Mouse (Mus musculus) CH12.LX (cell line): Measurements from ENCODE around the gene Pop4. TPM values are rescaled to one million over a fixed set of nuclear protein-coding genes. Genes with fewer than 3 reads are reported as not detected.
A peak's percentile ranks its signal among the peaks of the same experiment; 100 is the strongest.

Experiments used
- DNase-seq: peaks from one replicate; pipeline ENCODE4 v3.0.0-alpha.2; 2013; ENCODE audit errors: extremely low read depth
- H3K27ac ChIP-seq: 2 replicates; pipeline ENCODE4 v1.5.1; 2012; ENCODE audit warnings: low read depth, mild to moderate bottlenecking, control low read depth, moderate library complexity; ENCODE audit not compliant: insufficient read depth
- H3K27me3 ChIP-seq: replicated peaks from 2 replicates; pipeline ENCODE3; 2012; ENCODE audit warnings: inconsistent platforms
- H3K36me3 ChIP-seq, 2 experiments: replicated peaks in 1 of 2; 2 replicates each; pipeline versions ENCODE3 to v1.6.1; 2012; ENCODE audit warnings: inconsistent platforms in 1 of 2, low read length in 1 of 2, mild to moderate bottlenecking in 1 of 2, mixed read lengths in 1 of 2, moderate library complexity in 1 of 2; ENCODE audit not compliant: control insufficient read depth in 1 of 2, insufficient read depth in 1 of 2
- H3K4me1 ChIP-seq, 2 experiments: 2 replicates each; pipeline ENCODE4 v1.6.1; 2012; ENCODE audit warnings: inconsistent platforms in 1 of 2, moderate library complexity in 1 of 2; ENCODE audit not compliant: insufficient read depth in 2 of 2, control insufficient read depth in 1 of 2
- H3K4me2 ChIP-seq: 2 replicates; pipeline ENCODE4 v1.6.1; 2012; ENCODE audit warnings: low read depth, mild to moderate bottlenecking, control low read depth; ENCODE audit not compliant: poor library complexity, insufficient read depth, severe bottlenecking
- H3K4me3 ChIP-seq, 3 experiments: fragments of 150-350 bp in 1 of 3; sonication (generic) in 1 of 3; replicated peaks in 1 of 3; 2 replicates each; pipeline versions ENCODE3 to v1.5.1; 2011 to 2012; ENCODE audit warnings: low read depth in 2 of 3, low read length in 2 of 3, mild to moderate bottlenecking in 2 of 3, moderate library complexity in 2 of 3, control low read depth in 1 of 3, improper control_type of control experiment in 1 of 3, inconsistent platforms in 1 of 3, mixed read lengths in 1 of 3; ENCODE audit not compliant: poor library complexity in 1 of 3
- H3K79me2 ChIP-seq: replicated peaks from 2 replicates; pipeline ENCODE4 v1.6.1; 2012; ENCODE audit warnings: mild to moderate bottlenecking, moderate library complexity; ENCODE audit not compliant: control insufficient read depth, poor library complexity, insufficient read depth, severe bottlenecking; ENCODE audit errors: extremely low read depth
- H3K9ac ChIP-seq: 2 replicates; pipeline ENCODE4 v1.6.1; 2012; ENCODE audit warnings: low read depth, mild to moderate bottlenecking, control low read depth, moderate library complexity; ENCODE audit not compliant: insufficient read depth
- H3K9me3 ChIP-seq: replicated peaks from 2 replicates; pipeline ENCODE3; 2012; ENCODE audit warnings: low read length, inconsistent platforms, mixed read lengths
- BHLHE40 ChIP-seq: IDR thresholded peaks from 2 replicates; pipeline ENCODE4 v1.6.1; 2011; ENCODE audit warnings: mild to moderate bottlenecking, low read depth, low read length, improper control_type of control experiment
- CHD1 ChIP-seq: IDR thresholded peaks from 2 replicates; pipeline ENCODE4 v1.6.1; 2012; ENCODE audit warnings: low read depth, low read length, improper control_type of control experiment, inconsistent platforms
- CHD2 ChIP-seq: IDR thresholded peaks from 2 replicates; pipeline ENCODE4 v1.6.1; 2011; ENCODE audit warnings: low read length, improper control_type of control experiment
- ELF1 ChIP-seq: IDR thresholded peaks from 2 replicates; pipeline ENCODE4 v1.6.1; 2014; ENCODE audit warnings: low read depth, mild to moderate bottlenecking, inconsistent platforms, low read length, improper control_type of control experiment
- ETS1 ChIP-seq: conservative IDR thresholded peaks from 2 replicates; pipeline ENCODE4 v1.6.1; 2012; ENCODE audit warnings: low read depth, mild to moderate bottlenecking, inconsistent platforms, low read length, improper control_type of control experiment, moderate library complexity
- HCFC1 ChIP-seq: IDR thresholded peaks from 2 replicates; pipeline ENCODE4 v1.6.1; 2012; ENCODE audit warnings: low read depth, mild to moderate bottlenecking, inconsistent platforms, low read length, improper control_type of control experiment
- MAFK ChIP-seq: IDR thresholded peaks from 2 replicates; pipeline ENCODE4 v1.6.1; 2011; ENCODE audit warnings: low read length, improper control_type of control experiment; ENCODE audit not compliant: insufficient replicate concordance
- MAX ChIP-seq: IDR thresholded peaks from 2 replicates; pipeline ENCODE4 v1.6.1; 2011; ENCODE audit warnings: low read length, improper control_type of control experiment
- MAZ ChIP-seq: IDR thresholded peaks from 2 replicates; pipeline ENCODE4 v1.6.1; 2012; ENCODE audit warnings: low read depth, mild to moderate bottlenecking, inconsistent platforms, low read length, improper control_type of control experiment, moderate library complexity
- MEF2A ChIP-seq: IDR thresholded peaks from 2 replicates; pipeline ENCODE4 v1.6.1; 2014; ENCODE audit warnings: low read depth, mild to moderate bottlenecking, inconsistent platforms, low read length, improper control_type of control experiment, borderline replicate concordance
- NRF1 ChIP-seq: IDR thresholded peaks from 2 replicates; pipeline ENCODE4 v1.6.1; 2014; ENCODE audit warnings: low read depth, mild to moderate bottlenecking, inconsistent platforms, low read length, improper control_type of control experiment, moderate library complexity
- TBP ChIP-seq: conservative IDR thresholded peaks from 2 replicates; pipeline ENCODE4 v1.6.1; 2011; ENCODE audit warnings: low read depth, low read length, improper control_type of control experiment
- USF1 ChIP-seq: IDR thresholded peaks from 2 replicates; pipeline ENCODE4 v1.6.1; 2014; ENCODE audit warnings: low read depth, mild to moderate bottlenecking, inconsistent platforms, low read length, improper control_type of control experiment
- ZNF384 ChIP-seq: IDR thresholded peaks from 2 replicates; pipeline ENCODE4 v1.6.1; 2012; ENCODE audit warnings: low read depth, low read length, improper control_type of control experiment, inconsistent platforms
- dilution Hi-C: fragments of 300-500 bp; cut with MboI; formaldehyde crosslinking; loops from 2 replicates; pipeline ENCODE4 v1.14.3; 2020; ENCODE audit warnings: low sequenced_read_pairs; ENCODE audit not compliant: extremely low pct_unique_long_range_greater_than_20kb, extremely low pct_ligation_motif_present
- in situ Hi-C: fragments of 300-500 bp; cut with MboI; formaldehyde crosslinking; loops from 3 replicates; pipeline ENCODE4 v1.14.3; 2019; ENCODE audit warnings: low sequenced_read_pairs, low pct_ligation_motif_present, low pct_unique_long_range_greater_than_20kb, mixed read lengths
- polyA plus RNA-seq: library from polyadenylated mRNA; unstranded; fragments of >175 nt; gene quantifications from 2 replicates; pipeline ENCODE4 v1.2.1, GENCODE M21; 2012; ENCODE audit warnings: low read depth; ENCODE audit not compliant: insufficient read length
- total RNA-seq, 2 experiments: library from RNA; depleted of rRNA; stranded (reverse); fragments of 300-350 nt in 1 of 2; fragments of >200 nt in 1 of 2; gene quantifications; 2 replicates each; pipeline ENCODE4 v1.2.3; 2012 to 2014

The Pop4 gene
- total and polyA plus RNA-seq, 3 experiments: 33.5 to 64.0 (median 50.5) TPM

- peak; percentile 15; the same call in 1 of the 2 replicates for TF ChIP-seq USF1
- TF ChIP-seq MAX: 0 out of 2 replicates have a peak, but pooled peaks have one; percentile 56
- peak; percentile 86 for TF ChIP-seq BHLHE40
- no peak for TF ChIP-seq MAZ
- no peak for TF ChIP-seq HCFC1
- no peak for TF ChIP-seq CHD2
Observed at GRCm38 (mm10) chr7:38215281-38215680, 55.9 kb downstream of the Pop4 start (continued).

- Histone ChIP-seq H3K4me1 (peaks cover 14 to 35% of the 10 kb centered on the region in 2 experiments), H3K36me3 (no peaks in the 10 kb centered on the region), H3K9ac (no peak overlapping the region), H3K27me3 (peaks cover 7% of the 10 kb centered on the region), H3K4me2 (0 out of 2 replicates have a peak overlapping the region, but pooled peaks have one; percentile 8), H3K9me3 (no peaks in the 10 kb centered on the region), H3K27ac (peak overlapping the region; percentile 23), H3K4me3 (no peak overlapping the region), H3K79me2 (no peaks in the 10 kb centered on the region)
- dilution Hi-C loops (no loop called here), in situ Hi-C loops (no loop called here)
- TF ChIP-seq ETS1: peak; percentile 12; the same call in 1 of the 2 replicates
- TF ChIP-seq TBP: no peak
- peak; percentile 6; the same call in 1 of the 2 replicates for TF ChIP-seq HCFC1
- TF ChIP-seq ELF1: 0 out of 2 replicates have a peak, but pooled peaks have one; percentile 28
- TF ChIP-seq MAFK: no peak
- TF ChIP-seq NRF1: no peak
- no peak for TF ChIP-seq MEF2A
- DNase-seq: peak; percentile 49
Observed at GRCm38 (mm10) chr7:38214473-38215214, 56.6 kb downstream of the Pop4 start.

- H3K9me3 ChIP-seq: no peaks in the 10 kb centered on the region
- in situ Hi-C loops: no loop called here
- no peak overlapping the region for H3K4me3 ChIP-seq
- no peak overlapping the region for H3K9ac ChIP-seq
- TF ChIP-seq ZNF384 (peak; percentile 77), CHD1 (no peak)
- TF ChIP-seq, all 38 proteins: peak for 1
- Histone ChIP-seq H3K27me3 (peaks cover 1% of the 10 kb centered on the region), H3K79me2 (no peaks in the 10 kb centered on the region), H3K36me3 (no peaks in the 10 kb centered on the region), H3K27ac (no peak overlapping the region), H3K4me2 (no peak overlapping the region), H3K4me1 (peaks cover 14 to 32% of the 10 kb centered on the region in 2 experiments)
- dilution Hi-C loops: no loop called here
- DNase-seq: no peak
Observed at GRCm38 (mm10) chr7:38212651-38213062, 58.6 kb downstream of the Pop4 start.

Other genes starting within 250 kb of the Pop4 start
- 30.7 and 37.1 TPM in 2 replicates for gene Uri1, start 247.9 kb downstream of the Pop4 start, total RNA-seq (2012; rRNA removed)
- gene Uri1, start 247.9 kb downstream of the Pop4 start, total RNA-seq (2014; rRNA removed): 53.1 and 53.3 TPM in 2 replicates
- gene Uri1, start 247.9 kb downstream of the Pop4 start, polyA plus RNA-seq: 41.4 and 50.1 TPM in 2 replicates
- gene Ccne1, start 163.9 kb downstream of the Pop4 start, total RNA-seq (2012; rRNA removed): 43.7 and 74.4 TPM in 2 replicates
- gene Ccne1, start 163.9 kb downstream of the Pop4 start, total RNA-seq (2014; rRNA removed): 70.0 and 77.8 TPM in 2 replicates
- gene Ccne1, start 163.9 kb downstream of the Pop4 start, polyA plus RNA-seq: 109 and 110 TPM in 2 replicates
- 7.4 and 8.1 TPM in 2 replicates for gene 1600014C10Rik, start 88.2 kb downstream of the Pop4 start, total RNA-seq (2012; rRNA removed)
- gene 1600014C10Rik, start 88.2 kb downstream of the Pop4 start, total RNA-seq (2014; rRNA removed): 9.7 and 10.3 TPM in 2 replicates
- 9.4 and 10.6 TPM in 2 replicates for gene 1600014C10Rik, start 88.2 kb downstream of the Pop4 start, polyA plus RNA-seq
- gene Plekhf1, start 43.4 kb downstream of the Pop4 start, total RNA-seq (2012; rRNA removed): 0.59 and 0.72 TPM in 2 replicates
- gene Plekhf1, start 43.4 kb downstream of the Pop4 start, total RNA-seq (2014; rRNA removed): 0.16 and 0.24 TPM in 2 replicates
- gene Plekhf1, start 43.4 kb downstream of the Pop4 start, polyA plus RNA-seq: 0.12 TPM in 1 of 2 replicates, not detected in the other